Mouse (Mus musculus): ENCODE data around the gene Gm10643. TPM values are rescaled to one million over a fixed set of nuclear protein-coding genes. Genes with fewer than 3 reads are reported as not detected.

Gm10643 gene
- total RNA-seq, 2 experiments from 2014 or later = 2.2 to 3.1 TPM

DNA sequence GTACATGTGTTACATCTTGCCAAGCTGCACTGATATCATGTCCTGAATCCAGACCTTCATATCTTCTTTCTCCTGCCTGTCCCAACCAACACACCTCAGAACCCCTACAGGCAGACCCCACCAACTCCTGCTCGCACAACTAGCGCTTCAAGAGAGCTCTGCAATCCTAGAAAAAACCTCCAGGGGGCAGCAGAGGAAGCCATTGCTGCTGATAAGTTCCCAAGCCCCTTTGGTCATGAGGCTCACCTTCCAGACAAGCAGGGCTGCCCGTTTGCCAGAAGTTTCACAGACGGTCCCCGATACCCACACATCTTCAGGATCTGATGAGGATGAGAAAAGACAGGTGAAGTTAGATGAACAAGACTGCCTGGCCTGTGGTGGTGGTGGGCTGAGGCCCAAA lies 25.9 kb downstream of the Gm10643 start:
- DNase-seq = peak; percentile 86

DNA sequence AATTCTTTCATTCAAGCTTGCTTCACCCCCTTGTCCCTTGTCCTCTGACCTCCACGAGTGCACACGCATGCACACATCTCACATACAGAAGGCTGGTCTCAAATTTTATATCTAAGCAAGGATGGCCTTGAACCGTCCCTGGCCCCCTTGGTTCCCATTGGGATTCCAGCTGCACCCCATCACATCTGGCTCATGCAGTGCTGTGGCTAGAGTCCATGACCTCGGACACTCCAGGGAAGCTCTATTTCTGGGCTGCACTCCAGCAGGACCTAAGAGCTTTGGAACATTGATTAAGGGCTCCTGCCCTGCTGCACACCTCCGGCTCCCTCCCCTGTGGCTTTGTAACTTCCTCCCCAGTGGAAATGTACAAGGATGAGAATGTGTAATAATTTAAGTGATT lies 26.9 kb downstream of the Gm10643 start:
- peak; percentile 59 for DNase-seq

- no peak for DNase-seq
Observed at GRCm38 (mm10) chr8:84032777-84033176, 32.2 kb downstream of the Gm10643 start.

DNA sequence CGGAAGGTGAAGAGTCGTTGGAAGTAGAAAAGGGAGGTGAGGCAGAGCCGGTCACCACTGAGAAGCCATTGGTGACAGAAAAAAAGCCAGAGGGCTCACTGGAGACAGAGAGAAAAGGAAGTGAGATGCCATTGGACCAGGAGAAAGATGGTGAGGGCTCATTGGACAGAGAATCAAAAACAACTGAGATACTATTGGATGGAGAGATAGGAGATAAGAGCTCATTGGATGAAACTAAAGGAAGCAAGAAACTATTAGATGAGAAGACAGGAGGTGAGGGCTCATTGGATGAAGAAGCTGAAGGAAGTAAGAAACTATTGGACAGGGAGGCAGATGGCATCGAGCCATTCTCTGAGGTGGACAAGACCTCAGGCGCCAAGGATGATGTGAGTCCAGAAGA lies 35.7 kb downstream of the Gm10643 start:
- DNase-seq = no peak

DNA sequence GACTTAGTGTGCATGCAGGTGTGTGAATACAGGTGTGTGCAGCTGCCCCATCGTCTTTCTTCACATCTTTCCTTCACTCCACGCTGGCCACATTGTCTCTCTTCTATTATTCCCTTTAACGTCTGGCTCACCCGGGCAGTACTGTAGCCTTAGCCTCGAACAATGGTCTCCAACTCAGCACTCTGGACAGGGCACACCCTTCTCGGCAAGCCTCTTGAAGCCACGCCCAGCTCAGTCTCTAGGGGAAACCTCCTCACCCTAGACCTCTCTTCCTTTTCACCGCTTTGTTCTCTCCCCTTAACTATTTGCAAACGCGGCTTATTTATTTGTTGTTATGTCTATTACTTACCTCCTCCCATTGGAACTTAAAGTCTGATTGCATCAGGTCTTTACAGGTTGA lies 37.5 kb downstream of the Gm10643 start:
- DNase-seq = no peak

- peak; percentile 70 for DNase-seq
Observed at GRCm38 (mm10) chr8:84025863-84026262, 39.1 kb downstream of the Gm10643 start.

GRCm38 (mm10) chr8:84024171-84024570 lies 40.8 kb downstream of the Gm10643 start:
- DNase-seq = peak; percentile 71

- no peak for DNase-seq
Observed at GRCm38 (mm10) chr8:84023631-84024030, 41.3 kb downstream of the Gm10643 start.

GRCm38 (mm10) chr8:84023085-84023484 lies 41.9 kb downstream of the Gm10643 start:
- peak; percentile 55 for DNase-seq

GRCm38 (mm10) chr8:84021569-84021968 lies 43.4 kb downstream of the Gm10643 start:
- DNase-seq = no peak

DNA sequence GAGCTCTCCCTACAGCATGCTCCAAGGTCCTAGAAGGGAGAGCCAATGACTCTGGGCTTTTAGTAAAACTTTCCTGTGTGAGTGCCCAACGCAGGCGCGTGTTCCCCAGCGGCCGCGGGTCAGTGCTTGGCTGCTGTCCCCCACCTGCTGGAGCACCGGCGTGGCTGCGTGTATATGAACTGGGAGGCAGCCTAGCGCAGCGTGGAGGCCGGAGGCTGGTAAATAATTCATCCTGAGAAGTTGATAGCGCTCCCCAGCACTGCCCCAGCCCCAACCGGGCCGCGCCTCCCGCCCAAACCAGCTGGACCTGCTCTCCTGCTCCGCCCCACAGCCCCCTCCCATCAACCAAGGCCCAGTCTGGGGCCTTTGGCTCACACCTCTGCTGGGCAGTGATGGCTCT lies 43.8 kb downstream of the Gm10643 start, which contains the start of gene Palm3:
Gene Palm3 (plus strand): TSS at position 376 of the 400 bp plus-strand sequence.
- peak; percentile 32 for DNase-seq

- DNase-seq = no peak
Observed at GRCm38 (mm10) chr8:84019738-84020137, 45.2 kb downstream of the Gm10643 start.

GRCm38 (mm10) chr8:84015833-84016232 lies 49.1 kb downstream of the Gm10643 start:
- no peak for DNase-seq

Small RNA genes lying within 50 kb of the gene (microRNA-seq; reads per million reads assigned to microRNA genes)
- gene Mir709 = not detected

Other genes with a start within 250 kb of the Gm10643 start
- gene Adgrl1, start 165.0 kb downstream of the Gm10643 start, total RNA-seq (2021) = 10 to 100 TPM; 48.7 to 60.4 TPM
- gene Gm10644, start 109.9 kb downstream of the Gm10643 start, total RNA-seq (2021) = under 1 TPM; 0.51 to 0.88 TPM
- 10 to 100 TPM in 1 of 2 experiments, 1 to 10 TPM in 1; 9.2 to 12.1 TPM for gene Asf1b, start 109.6 kb downstream of the Gm10643 start, total RNA-seq (2021)
- 100 to 1,000 TPM; 253 to 325 TPM for gene Prkaca, start 92.1 kb downstream of the Gm10643 start, total RNA-seq (2021)
- gene Samd1, start 67.5 kb downstream of the Gm10643 start, total RNA-seq (2021) = 10 to 100 TPM; 40.8 to 41.6 TPM
- under 1 TPM; 0.48 to 0.60 TPM for gene 1700067K01Rik, start 63.6 kb downstream of the Gm10643 start, total RNA-seq (2021)
- gene 2210011C24Rik, start 53.0 kb downstream of the Gm10643 start, total RNA-seq (2021) = under 1 TPM in 1 of 2 experiments, not detected in 1; 0.24 TPM
- under 1 TPM; 0.57 to 0.70 TPM for gene Palm3, start 43.7 kb downstream of the Gm10643 start, total RNA-seq (2021)
- 1 to 10 TPM; 5.3 to 6.9 TPM for gene Il27ra, start 22.5 kb downstream of the Gm10643 start, total RNA-seq (2021)
- gene Rln3, start 20.1 kb downstream of the Gm10643 start, total RNA-seq (2021) = under 1 TPM in 1 of 2 experiments, not detected in 1; 0.51 TPM
- 10 to 100 TPM; 12.4 to 14.7 TPM for gene Rfx1, start 1.7 kb upstream of the Gm10643 start, total RNA-seq (2021)
- 10 to 100 TPM; 17.7 to 20.6 TPM for gene Dcaf15, start 39.6 kb upstream of the Gm10643 start, total RNA-seq (2021)
- 1 to 10 TPM in 1 of 2 experiments, under 1 TPM in 1; 1.00 to 1.8 TPM for gene Podnl1, start 60.9 kb upstream of the Gm10643 start, total RNA-seq (2021)
- gene Cc2d1a, start 82.8 kb upstream of the Gm10643 start, total RNA-seq (2021) = 10 to 100 TPM; 18.6 to 27.0 TPM
- under 1 TPM; 0.36 to 0.79 TPM for gene 4930432K21Rik, start 82.9 kb upstream of the Gm10643 start, total RNA-seq (2021)
- 1 to 10 TPM in 1 of 2 experiments, under 1 TPM in 1; 0.96 to 2.3 TPM for gene Nanos3, start 120.1 kb upstream of the Gm10643 start, total RNA-seq (2021)
- 10 to 100 TPM; 22.7 to 26.3 TPM for gene Zswim4, start 171.9 kb upstream of the Gm10643 start, total RNA-seq (2021)
- gene D8Ertd738e, start 184.6 kb upstream of the Gm10643 start, total RNA-seq (2021) = 100 to 1,000 TPM; 210 to 233 TPM
- gene Mri1, start 192.2 kb upstream of the Gm10643 start, total RNA-seq (2021) = 10 to 100 TPM; 28.0 to 34.4 TPM
- gene Ccdc130, start 205.2 kb upstream of the Gm10643 start, total RNA-seq (2021) = 10 to 100 TPM; 14.2 to 16.5 TPM

Measured in adrenal gland, postnatal 10 days (tissue).